Mouse (Mus musculus): Measurements from ENCODE around the gene Cts8. TPM values are rescaled to one million over a fixed set of nuclear protein-coding genes. Genes with fewer than 3 reads are reported as not detected.

Gene Cts8
- not detected for polyA plus RNA-seq (2017; shearing (Covaris generic))

DNA sequence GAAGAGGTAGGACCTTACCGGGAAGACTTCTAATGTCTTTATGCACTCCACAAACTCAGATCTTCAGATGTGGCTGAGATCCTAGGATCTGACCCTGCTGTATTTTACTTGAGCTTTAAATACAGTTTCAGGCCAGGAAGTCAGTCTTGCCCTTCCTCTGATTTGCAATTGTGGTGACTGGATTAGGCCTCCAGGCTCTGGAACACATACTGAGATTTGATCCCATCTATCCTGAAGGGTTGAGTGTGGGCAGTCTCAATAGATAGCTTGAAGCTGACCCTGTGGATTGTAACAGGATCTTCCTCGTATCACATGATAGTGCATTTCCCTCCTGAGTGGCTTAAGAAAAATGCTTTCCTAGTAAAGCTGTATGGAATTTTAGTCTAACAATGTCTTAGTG, at the start of gene Cts8:
Gene Cts8, minus strand, starts transcription at position 101 of the 400 bp plus-strand sequence.

DNA sequence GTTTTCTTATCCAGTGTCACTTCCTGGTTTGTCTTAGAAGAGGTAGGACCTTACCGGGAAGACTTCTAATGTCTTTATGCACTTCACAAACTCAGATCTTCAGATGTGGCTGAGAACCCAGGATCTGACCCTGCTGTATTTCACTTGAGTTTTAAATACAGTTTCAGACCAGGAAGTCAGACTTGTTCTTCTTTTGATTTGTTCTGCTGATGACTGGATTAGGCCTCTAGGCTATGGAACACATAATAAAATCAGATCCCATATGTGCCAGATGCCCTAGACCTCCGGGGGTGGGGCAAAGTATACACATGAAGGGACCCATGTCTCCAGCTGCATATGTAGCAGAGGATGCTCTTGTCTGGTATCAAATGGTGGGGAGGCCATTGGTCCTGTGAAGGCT, 33.6 kb upstream of the Cts8 start, which contains the start of gene Gm49398:
Gene Gm49398, minus strand, starts transcription at position 101 of the 400 bp plus-strand sequence.

DNA sequence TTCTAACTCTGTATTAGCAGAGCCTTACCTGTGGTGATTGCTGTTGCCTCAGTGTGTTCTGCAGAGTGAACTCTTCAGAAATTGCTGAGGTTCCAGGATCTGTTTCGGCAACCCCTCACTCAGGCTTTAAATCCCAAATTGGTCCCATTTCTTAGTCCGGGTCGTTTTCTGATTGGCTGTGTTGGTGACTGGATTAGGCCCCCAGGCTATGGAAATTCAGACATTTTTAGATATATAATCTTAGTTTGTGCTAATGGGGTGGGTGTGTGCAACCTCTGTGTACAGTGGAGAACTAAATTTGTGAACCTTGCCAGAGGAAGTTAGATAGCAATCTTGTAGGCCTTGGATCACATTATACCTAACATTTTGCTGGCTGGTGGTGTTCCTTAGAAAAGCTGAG, 51.8 kb downstream of the Cts8 start, which contains the start of gene Cts6:
Gene Cts6, minus strand, starts transcription at position 101 of the 400 bp plus-strand sequence.

Other genes with a start within 250 kb of the Cts8 start
- not detected for gene Ctsj, start 249.4 kb downstream of the Cts8 start, polyA plus RNA-seq (2017; shearing (Covaris generic))
- gene Ctsq, start 214.7 kb downstream of the Cts8 start, polyA plus RNA-seq (2017; shearing (Covaris generic)), result not detected
- not detected for gene Ctsr, start 91.1 kb downstream of the Cts8 start, polyA plus RNA-seq (2017; shearing (Covaris generic))
- gene Cts6, start 51.9 kb downstream of the Cts8 start, polyA plus RNA-seq (2017; shearing (Covaris generic)), result not detected
- not detected for gene Gm49398, start 33.5 kb upstream of the Cts8 start, polyA plus RNA-seq (2017; shearing (Covaris generic))
- not detected for gene Cts7, start 102.8 kb upstream of the Cts8 start, polyA plus RNA-seq (2017; shearing (Covaris generic))